Mouse (Mus musculus): ENCODE data around the gene Ppan. TPM values are rescaled to one million over a fixed set of nuclear protein-coding genes. Genes with fewer than 3 reads are reported as not detected.

Gene Ppan
- polyA plus RNA-seq, 1 experiment from 2014 or later: 42.2 TPM

GRCm38 (mm10) chr9:20869246-20869645 is 18.7 kb upstream of the Ppan start:
- ATAC-seq (no peak), DNase-seq (ENCODE audit: low read depth, low spot score) (no peak)
- H3K27me3 ChIP-seq: peaks cover 7% of the 10 kb centered on the region
- no peak for TF ChIP-seq CTCF (IDR thresholded peaks at IDR 0.05)
- in situ Hi-C loops (cut with MboI; ENCODE audit: low pct_unique_long_range_greater_than_20kb): no loop called here
- CTCF ChIA-PET: no interaction called here
- POLR2A ChIA-PET: no interaction called here

DNA sequence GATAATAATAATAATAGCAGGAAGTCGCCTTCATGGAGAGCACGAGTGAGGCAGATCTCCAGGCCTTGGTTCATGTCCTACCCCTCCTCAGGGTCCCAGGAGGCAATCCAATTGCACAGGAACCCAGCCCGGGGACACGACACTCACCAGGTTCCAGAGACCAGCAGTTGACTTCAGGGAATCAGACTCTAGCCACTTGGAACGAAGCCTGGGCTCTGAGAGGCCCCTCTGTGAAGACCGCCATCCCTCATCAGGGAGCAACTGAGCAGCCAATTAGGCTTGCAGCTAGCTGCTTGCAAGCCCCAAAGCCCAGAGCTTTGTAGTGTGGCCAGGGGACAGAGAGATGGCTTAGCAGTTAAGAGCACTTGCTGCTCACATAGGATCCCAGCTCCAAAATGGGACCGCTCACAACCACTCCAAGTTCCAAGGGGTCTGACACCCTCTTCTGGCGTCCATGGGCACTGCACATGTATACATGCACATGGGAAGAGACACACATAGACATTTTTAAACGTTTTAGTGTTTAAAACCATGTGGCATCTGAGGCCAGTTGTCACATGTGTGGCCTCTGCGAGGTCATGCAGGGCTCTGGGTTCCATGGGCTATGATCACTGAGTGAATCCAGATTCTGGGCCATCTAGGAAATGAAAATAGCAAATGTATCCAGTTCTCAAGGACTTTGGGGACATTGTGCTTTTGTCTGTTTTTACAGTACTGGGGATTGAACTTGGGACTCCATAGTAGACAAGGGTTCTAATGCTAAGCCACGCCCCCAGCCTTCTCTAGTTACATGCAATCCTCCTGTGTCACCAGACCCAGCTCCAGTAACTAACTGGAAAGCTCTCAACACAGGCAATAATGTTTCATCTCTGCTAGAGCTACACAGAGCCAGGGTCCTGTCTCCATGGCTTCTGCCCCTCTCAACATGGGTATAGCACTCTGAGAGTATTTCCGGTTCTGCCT is 17.5 kb upstream of the Ppan start:
- in situ Hi-C loops (cut with MboI; ENCODE audit: low pct_unique_long_range_greater_than_20kb): no loop called here
- no peak for ATAC-seq
- CTCF ChIA-PET: no interaction called here
- no peak for DNase-seq (ENCODE audit: low read depth, low spot score)
- POLR2A ChIA-PET: no interaction called here
- H3K27me3 ChIP-seq: peaks cover 7% of the 10 kb centered on the region
- TF ChIP-seq CTCF (IDR thresholded peaks at IDR 0.05): no peak

GRCm38 (mm10) chr9:20872991-20873390 is 15.0 kb upstream of the Ppan start:
- DNase-seq (ENCODE audit: low read depth, low spot score) (no peak), ATAC-seq (no peak)
- in situ Hi-C loops (cut with MboI; ENCODE audit: low pct_unique_long_range_greater_than_20kb): no loop called here
- CTCF ChIA-PET: no interaction called here
- H3K27me3 ChIP-seq: peaks cover 7% of the 10 kb centered on the region
- POLR2A ChIA-PET: no interaction called here
- TF ChIP-seq CTCF (IDR thresholded peaks at IDR 0.05): no peak

GRCm38 (mm10) chr9:20873521-20873920 is 14.5 kb upstream of the Ppan start:
- in situ Hi-C loops (cut with MboI; ENCODE audit: low pct_unique_long_range_greater_than_20kb): no loop called here
- ChIA-PET POLR2A (no interaction called here), CTCF (no interaction called here)
- TF ChIP-seq CTCF (IDR thresholded peaks at IDR 0.05): no peak
- ATAC-seq (no peak), DNase-seq (ENCODE audit: low read depth, low spot score) (no peak)
- H3K27me3 ChIP-seq: peaks cover 7% of the 10 kb centered on the region

DNA sequence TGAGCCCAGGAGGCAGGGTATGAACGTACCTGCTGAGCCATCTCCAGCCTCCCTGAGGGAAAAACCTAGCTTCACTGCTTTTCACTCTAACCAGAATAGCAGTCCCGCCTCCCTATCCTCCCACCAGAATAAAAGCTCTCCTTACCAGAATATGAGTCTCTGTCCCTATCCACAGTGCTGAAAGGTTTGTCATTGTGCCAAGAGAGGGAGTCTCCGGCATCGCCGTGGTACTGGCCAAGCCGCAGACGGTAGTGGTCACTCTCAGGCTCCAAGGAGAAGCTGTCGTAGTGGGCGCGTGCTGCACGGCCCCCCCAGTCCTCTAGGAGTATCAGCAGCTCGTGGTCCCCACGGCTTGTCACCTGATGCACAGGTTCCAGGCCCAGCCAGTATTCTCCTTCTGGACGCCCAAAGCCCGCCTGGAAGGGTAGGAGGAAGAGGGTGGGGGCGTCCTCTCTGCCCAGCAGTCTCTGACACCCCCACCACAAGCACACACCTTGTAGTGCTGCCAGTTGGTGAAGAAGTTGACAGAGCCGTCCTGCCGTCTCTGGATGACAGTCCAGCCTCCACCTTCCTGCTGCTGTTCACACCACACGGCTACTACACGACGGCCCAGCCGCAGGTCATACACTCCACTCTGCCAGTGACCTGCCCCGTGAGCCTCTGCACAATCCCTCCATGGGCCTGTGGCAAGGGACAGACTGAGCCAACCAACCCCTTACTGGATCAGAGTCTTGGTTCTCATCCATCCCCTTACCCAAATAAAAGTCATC is 12.8 kb upstream of the Ppan start:
- CTCF ChIA-PET: no interaction called here
- TF ChIP-seq CTCF (IDR thresholded peaks at IDR 0.05): no peak
- ATAC-seq: no peak
- in situ Hi-C loops (cut with MboI; ENCODE audit: low pct_unique_long_range_greater_than_20kb): no loop called here
- H3K27me3 ChIP-seq: peaks cover 7% of the 10 kb centered on the region
- POLR2A ChIA-PET: no interaction called here
- DNase-seq (ENCODE audit: low read depth, low spot score): no peak

- ATAC-seq (no peak), DNase-seq (ENCODE audit: low read depth, low spot score) (no peak)
- POLR2A ChIA-PET: no interaction called here
- H3K27me3 ChIP-seq: peaks cover 7% of the 10 kb centered on the region
- no peak for TF ChIP-seq CTCF (IDR thresholded peaks at IDR 0.05)
- in situ Hi-C loops (cut with MboI; ENCODE audit: low pct_unique_long_range_greater_than_20kb): no loop called here
- CTCF ChIA-PET: no interaction called here
These were observed 11.5 kb upstream of the Ppan start for GRCm38 (mm10) chr9:20876318-20877117.

GRCm38 (mm10) chr9:20877118-20878040 is 10.6 kb upstream of the Ppan start:
- POLR2A ChIA-PET: interaction anchor here (0.6 to 1.1 kb wide), 4 partner anchors 11 to 501 kb away, joined by 3 to 4 read pairs (median 3); partner anchors contain the start of gene Eif3g
- no peak for TF ChIP-seq CTCF (IDR thresholded peaks at IDR 0.05)
- ATAC-seq: no peak
- CTCF ChIA-PET: interaction anchor here (1.1 to 1.9 kb wide), 8 partner anchors 10 to 125 kb away, joined by 3 to 16 read pairs (median 4); partner anchors contain the start of genes Eif3g, Mrpl4 and Ppan
- DNase-seq (ENCODE audit: low read depth, low spot score): no peak
- H3K27me3 ChIP-seq: peaks cover 1% of the 10 kb centered on the region
- in situ Hi-C loops (cut with MboI; ENCODE audit: low pct_unique_long_range_greater_than_20kb): no loop called here

GRCm38 (mm10) chr9:20878041-20878709 is 9.8 kb upstream of the Ppan start:
- POLR2A ChIA-PET: interaction anchor here (0.6 to 1.1 kb wide), 4 partner anchors 10 to 502 kb away, joined by 3 to 4 read pairs (median 3); partner anchors contain the start of gene Eif3g
- no peak for TF ChIP-seq CTCF (IDR thresholded peaks at IDR 0.05)

DNA sequence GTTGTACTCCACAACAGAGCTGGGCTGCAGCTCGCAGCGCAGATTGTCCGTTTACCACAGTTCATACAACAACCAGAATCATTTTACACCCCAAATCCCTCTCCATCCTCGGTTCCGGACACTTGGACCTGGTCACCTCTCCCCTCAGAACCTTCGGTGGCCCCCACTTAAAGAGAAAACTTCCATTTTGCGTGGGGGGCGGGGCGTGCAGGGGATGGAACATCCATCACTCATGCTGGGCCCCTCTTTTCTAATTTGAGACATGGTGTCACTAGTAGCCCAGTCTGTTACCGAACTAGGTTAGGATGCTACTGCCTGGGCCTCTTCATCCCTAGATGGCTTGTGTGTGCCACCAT is 9.3 kb upstream of the Ppan start:
- no peak for ATAC-seq
- TF ChIP-seq CTCF (IDR thresholded peaks at IDR 0.05): no peak
- CTCF ChIA-PET: interaction anchor here (1.1 to 1.9 kb wide), 7 partner anchors 9 to 124 kb away, joined by 3 to 16 read pairs (median 3); partner anchors contain the start of genes Eif3g, Mrpl4 and Ppan
- DNase-seq (ENCODE audit: low read depth, low spot score): no peak
- POLR2A ChIA-PET: interaction anchor here (0.9 to 1.1 kb wide), 2 partner anchors 10 to 20 kb away, joined by 3 to 4 read pairs; partner anchors contain the start of gene Eif3g
- H3K27me3 ChIP-seq: no peaks in the 10 kb centered on the region
- in situ Hi-C loops (cut with MboI; ENCODE audit: low pct_unique_long_range_greater_than_20kb): no loop called here

More at GRCm38 (mm10) chr9:20878041-20878709, 9.8 kb upstream of the Ppan start:
- CTCF ChIA-PET: interaction anchor here (1.1 to 1.9 kb wide), 8 partner anchors 10 to 124 kb away, joined by 3 to 16 read pairs (median 4); partner anchors contain the start of genes Eif3g, Mrpl4 and Ppan
- ATAC-seq (peak; percentile 95), DNase-seq (ENCODE audit: low read depth, low spot score) (peak; percentile 94)
- in situ Hi-C loops (cut with MboI; ENCODE audit: low pct_unique_long_range_greater_than_20kb): no loop called here
- H3K27me3 ChIP-seq: no peaks in the 10 kb centered on the region
